Mouse (Mus musculus): ENCODE measurements around the gene Mlst8. TPM values are rescaled to one million over a fixed set of nuclear protein-coding genes. Genes with fewer than 3 reads are reported as not detected.

Gene Mlst8
- total and polyA plus RNA-seq, 2 experiments from 2014 or later = 10.1 to 12.4 TPM

DNA sequence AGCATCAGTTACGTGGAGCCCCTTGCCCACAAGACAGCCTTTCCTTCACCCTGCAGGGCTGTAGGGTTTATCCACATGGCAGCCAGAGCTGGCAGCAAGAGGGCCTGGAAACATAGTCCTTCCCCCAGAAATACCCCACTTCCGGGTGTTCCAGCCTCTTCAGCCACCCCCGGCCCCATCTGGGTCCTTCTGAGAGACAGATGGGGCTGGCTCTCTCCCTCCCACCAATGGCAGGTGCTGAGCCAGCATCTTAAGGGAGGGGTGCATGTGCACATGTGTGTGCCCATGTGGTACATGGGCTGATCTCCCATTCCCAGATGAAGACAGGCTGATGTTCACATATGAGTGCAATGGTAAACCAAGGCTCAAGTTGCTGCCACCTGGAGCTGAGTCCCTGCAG, 16.6 kb upstream of the Mlst8 start:
- H3K9ac ChIP-seq (replicated peaks; ENCODE audit: low read depth, low read length) = no peak overlapping the region
- no peak overlapping the region for H3K4me2 ChIP-seq (ENCODE audit: low read depth, low read length)
- no peaks in the 10 kb centered on the region for H3K9me3 ChIP-seq (replicated peaks; ENCODE audit: control insufficient read depth, low read length)
- peaks cover 5% of the 10 kb centered on the region for H3K27me3 ChIP-seq (ENCODE audit: control insufficient read depth, insufficient read depth, low read length)
- ATAC-seq (ENCODE audit: insufficient read depth, low read depth) (no peak), DNase-seq (ENCODE audit: low spot score) (no peak)
- TF ChIP-seq EP300 (IDR thresholded peaks at IDR 0.05; ENCODE audit: low read depth) = no peak
- no peak for TF ChIP-seq CTCF (IDR thresholded peaks at IDR 0.05; ENCODE audit: low read depth)
- no peak overlapping the region for H3K4me3 ChIP-seq (ENCODE audit: low read depth, low read length)
- H3K27ac ChIP-seq (ENCODE audit: low read depth) = no peak overlapping the region
- 61% methylated on average over 3 of the region's 3 CpGs for WGBS
- no peaks in the 10 kb centered on the region for H3K36me3 ChIP-seq (replicated peaks; ENCODE audit: control insufficient read depth, insufficient read depth, low read length)
- no peaks in the 10 kb centered on the region for H3K4me1 ChIP-seq (ENCODE audit: control insufficient read depth, insufficient read depth)

DNA sequence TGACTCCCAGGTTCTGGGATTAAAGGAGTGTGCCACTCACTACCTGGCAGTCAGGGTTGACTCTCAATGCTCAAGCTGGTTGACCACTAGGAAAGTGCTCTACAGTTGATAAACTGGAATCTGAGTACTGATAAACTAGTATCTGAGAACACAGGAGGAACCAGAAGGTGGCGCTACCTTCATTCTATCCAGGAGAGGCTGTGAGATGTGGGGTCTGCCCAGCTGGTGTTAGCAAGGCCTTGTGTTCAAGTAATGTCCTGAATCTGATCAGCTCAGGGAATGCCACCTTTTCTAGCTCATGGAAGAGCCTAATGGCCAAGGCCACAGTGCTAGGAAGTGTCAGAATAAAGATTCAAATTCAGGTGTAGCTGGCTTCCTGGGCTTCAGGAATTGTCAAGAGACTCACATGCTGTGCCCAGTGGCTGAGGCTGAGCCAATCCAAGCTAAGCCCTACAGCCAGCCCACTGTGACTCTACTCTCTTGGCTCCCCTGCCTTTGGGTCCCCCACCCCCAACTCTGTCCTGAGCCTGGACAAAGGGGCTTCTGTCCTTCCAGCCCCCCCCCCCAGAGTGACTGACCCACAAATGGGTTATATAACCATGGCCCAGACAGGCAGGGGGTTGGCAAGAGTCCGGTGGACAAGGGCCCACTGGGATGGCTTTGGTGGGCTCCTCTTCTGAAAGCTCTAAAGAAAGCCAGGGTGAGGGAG, 15.9 kb upstream of the Mlst8 start:
- H3K27ac ChIP-seq (ENCODE audit: low read depth) = no peak overlapping the region
- no peak overlapping the region for H3K4me3 ChIP-seq (ENCODE audit: low read depth, low read length)
- H3K4me2 ChIP-seq (ENCODE audit: low read depth, low read length) = no peak overlapping the region
- no peaks in the 10 kb centered on the region for H3K36me3 ChIP-seq (replicated peaks; ENCODE audit: control insufficient read depth, insufficient read depth, low read length)
- DNase-seq (ENCODE audit: low spot score) (peak; percentile 41), ATAC-seq (ENCODE audit: insufficient read depth, low read depth) (no peak; the same call in 1 of the 2 replicates)
- H3K27me3 ChIP-seq (ENCODE audit: control insufficient read depth, insufficient read depth, low read length) = peaks cover 12% of the 10 kb centered on the region
- TF ChIP-seq CTCF (IDR thresholded peaks at IDR 0.05; ENCODE audit: low read depth) (peak; percentile 61), EP300 (IDR thresholded peaks at IDR 0.05; ENCODE audit: low read depth) (no peak)
- H3K4me1 ChIP-seq (ENCODE audit: control insufficient read depth, insufficient read depth) = no peaks in the 10 kb centered on the region
- 44% methylated on average over 2 of the region's 2 CpGs for WGBS
- H3K9ac ChIP-seq (replicated peaks; ENCODE audit: low read depth, low read length) = no peak overlapping the region
- no peaks in the 10 kb centered on the region for H3K9me3 ChIP-seq (replicated peaks; ENCODE audit: control insufficient read depth, low read length)

DNA sequence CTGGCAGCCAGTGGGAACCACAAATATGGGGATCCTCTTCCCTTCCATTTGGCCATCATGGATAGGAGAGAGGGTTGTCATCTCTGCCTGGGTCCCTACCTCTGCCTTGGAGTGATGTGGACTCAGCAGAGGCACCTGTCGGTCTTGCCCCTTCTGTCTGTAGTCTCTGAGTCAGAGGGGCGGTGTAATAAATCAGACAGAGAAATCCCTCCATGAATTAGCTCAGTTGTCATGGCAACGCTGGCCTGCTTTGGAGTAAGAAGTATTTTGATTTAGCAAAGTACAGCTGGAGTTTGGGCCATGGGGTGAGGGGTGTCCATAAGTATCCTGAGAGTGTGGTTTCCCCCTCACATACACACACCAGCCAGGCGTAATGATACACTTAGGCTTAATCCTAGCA, 11.5 kb upstream of the Mlst8 start:
- Histone ChIP-seq H3K9ac (replicated peaks; ENCODE audit: low read depth, low read length) (no peak overlapping the region), H3K4me3 (ENCODE audit: low read depth, low read length) (no peak overlapping the region), H3K36me3 (replicated peaks; ENCODE audit: control insufficient read depth, insufficient read depth, low read length) (no peaks in the 10 kb centered on the region), H3K27me3 (ENCODE audit: control insufficient read depth, insufficient read depth, low read length) (peaks cover 31% of the 10 kb centered on the region), H3K9me3 (replicated peaks; ENCODE audit: control insufficient read depth, low read length) (no peaks in the 10 kb centered on the region), H3K4me1 (ENCODE audit: control insufficient read depth, insufficient read depth) (peaks cover 8% of the 10 kb centered on the region; the same call in 1 of the 2 replicates), H3K4me2 (ENCODE audit: low read depth, low read length) (no peak overlapping the region), H3K27ac (ENCODE audit: low read depth) (no peak overlapping the region)
- ATAC-seq (ENCODE audit: insufficient read depth, low read depth) (no peak), DNase-seq (ENCODE audit: low spot score) (no peak)
- TF ChIP-seq EP300 (IDR thresholded peaks at IDR 0.05; ENCODE audit: low read depth) = no peak
- TF ChIP-seq CTCF (IDR thresholded peaks at IDR 0.05; ENCODE audit: low read depth) = no peak
- 92% methylated on average over 4 of the region's 4 CpGs for WGBS

DNA sequence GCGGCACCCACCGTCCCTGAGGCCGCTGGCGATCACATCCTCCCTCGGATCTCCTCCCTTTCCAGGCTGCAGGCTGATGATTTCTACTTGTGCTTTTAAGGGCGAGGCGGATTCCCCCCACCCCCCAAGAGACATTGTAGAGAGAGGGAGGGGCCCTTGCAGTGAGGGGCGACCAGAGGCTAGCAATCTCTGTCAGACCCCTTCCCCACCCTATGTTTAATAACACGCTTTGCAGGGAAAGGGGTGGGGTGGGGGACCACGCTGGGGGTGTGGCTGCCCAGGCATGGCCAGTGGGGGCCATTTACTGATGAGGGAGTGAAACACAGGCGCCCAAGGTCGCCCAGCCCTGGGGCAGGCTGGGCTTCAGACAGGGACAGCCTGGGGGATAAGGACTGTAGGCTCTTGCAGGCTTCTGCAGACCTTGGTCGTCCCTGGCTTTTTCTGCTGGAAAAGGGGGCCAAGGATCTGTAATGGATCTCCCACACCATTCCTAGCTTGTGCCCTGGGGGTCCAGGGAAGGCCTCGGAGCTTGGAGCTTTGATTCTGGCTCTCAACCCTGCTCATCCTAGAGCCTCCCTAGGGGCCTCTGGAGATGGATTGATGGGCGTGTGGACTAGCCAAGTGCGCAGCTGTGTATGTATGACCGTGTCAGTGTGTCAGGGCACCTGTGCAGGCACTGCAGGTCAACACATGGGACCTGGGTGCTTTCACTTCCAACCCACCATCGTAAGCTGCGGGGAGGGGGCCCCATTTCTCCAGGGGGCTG, 10.6 kb upstream of the Mlst8 start:
- WGBS = 29% methylated on average over 19 of the region's 19 CpGs
- peak overlapping the region; percentile 97 for H3K4me2 ChIP-seq (ENCODE audit: low read depth, low read length)
- peaks cover 11% of the 10 kb centered on the region; the same call in 1 of the 2 replicates for H3K4me1 ChIP-seq (ENCODE audit: control insufficient read depth, insufficient read depth)
- no peak overlapping the region for H3K27ac ChIP-seq (ENCODE audit: low read depth)
- H3K27me3 ChIP-seq (ENCODE audit: control insufficient read depth, insufficient read depth, low read length) = peaks cover 34% of the 10 kb centered on the region
- H3K9me3 ChIP-seq (replicated peaks; ENCODE audit: control insufficient read depth, low read length) = no peaks in the 10 kb centered on the region
- TF ChIP-seq EP300 (IDR thresholded peaks at IDR 0.05; ENCODE audit: low read depth) (no peak), CTCF (IDR thresholded peaks at IDR 0.05; ENCODE audit: low read depth) (no peak)
- no peak for ATAC-seq (ENCODE audit: insufficient read depth, low read depth)
- DNase-seq (ENCODE audit: low spot score) = no peak
- no peaks in the 10 kb centered on the region for H3K36me3 ChIP-seq (replicated peaks; ENCODE audit: control insufficient read depth, insufficient read depth, low read length)
- H3K4me3 ChIP-seq (ENCODE audit: low read depth, low read length) = peak overlapping the region; percentile 59
- peak overlapping the region; percentile 59 for H3K9ac ChIP-seq (replicated peaks; ENCODE audit: low read depth, low read length)

DNA sequence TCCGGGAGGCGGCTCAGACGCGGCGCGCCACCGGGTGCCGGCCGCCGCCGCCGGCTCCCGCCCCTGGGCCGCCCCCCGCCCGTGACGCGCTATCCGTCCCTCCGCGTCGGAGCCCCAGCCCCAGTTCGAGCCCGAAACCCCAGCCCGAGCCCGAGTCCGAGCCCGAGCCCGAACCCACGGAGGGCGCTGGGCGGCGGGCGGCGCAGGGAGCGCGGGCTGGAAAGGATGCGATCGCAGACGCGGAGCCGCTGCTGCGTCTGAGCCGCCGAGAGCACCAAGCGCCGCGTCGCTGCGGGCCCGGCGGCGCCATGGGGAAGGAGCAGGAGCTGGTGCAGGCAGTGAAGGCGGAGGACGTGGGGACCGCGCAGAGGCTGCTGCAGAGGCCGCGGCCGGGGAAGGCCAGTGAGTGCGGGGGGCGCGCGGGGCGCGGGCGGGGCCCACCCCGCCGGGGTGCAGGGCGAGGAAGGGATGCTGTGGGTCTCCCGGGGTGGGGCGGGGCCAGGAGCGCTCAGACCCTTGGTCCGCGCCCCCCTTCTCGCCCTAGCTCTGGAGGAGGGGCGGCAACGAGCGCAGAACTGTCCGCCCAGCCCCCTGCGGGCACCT, 9.9 kb upstream of the Mlst8 start:
- TF ChIP-seq EP300 (IDR thresholded peaks at IDR 0.05; ENCODE audit: low read depth) = no peak
- TF ChIP-seq CTCF (IDR thresholded peaks at IDR 0.05; ENCODE audit: low read depth) = no peak
- Histone ChIP-seq H3K9ac (replicated peaks; ENCODE audit: low read depth, low read length) (peak overlapping the region; percentile 59), H3K27ac (ENCODE audit: low read depth) (no peak overlapping the region), H3K4me2 (ENCODE audit: low read depth, low read length) (peak overlapping the region; percentile 97), H3K4me3 (ENCODE audit: low read depth, low read length) (peak overlapping the region; percentile 59), H3K9me3 (replicated peaks; ENCODE audit: control insufficient read depth, low read length) (no peaks in the 10 kb centered on the region), H3K27me3 (ENCODE audit: control insufficient read depth, insufficient read depth, low read length) (peaks cover 35% of the 10 kb centered on the region), H3K4me1 (ENCODE audit: control insufficient read depth, insufficient read depth) (peaks cover 11% of the 10 kb centered on the region; the same call in 1 of the 2 replicates), H3K36me3 (replicated peaks; ENCODE audit: control insufficient read depth, insufficient read depth, low read length) (no peaks in the 10 kb centered on the region)
- DNase-seq (ENCODE audit: low spot score) (no peak), ATAC-seq (ENCODE audit: insufficient read depth, low read depth) (peak; percentile 34)
- under 1% methylated on average over 53 of the region's 81 CpGs for WGBS
